Mouse (Mus musculus) liver, embryonic 15.5 days (tissue): ENCODE data around the gene Ros1. TPM values are rescaled to one million over a fixed set of nuclear protein-coding genes. Genes with fewer than 3 reads are reported as not detected.

Experiments
- ATAC-seq: fragments of 200-750 bp; cut with Nextera tagmentation; 2 replicates; pipeline ENCODE4 v1.8.0; 2017; ENCODE audit warnings: moderate number of reproducible peaks, mild to moderate bottlenecking, moderate library complexity; ENCODE audit not compliant: insufficient read depth
- H3K27ac ChIP-seq: fragments of 300-500 bp; sonication (generic); replicated peaks from 2 replicates; pipeline ENCODE4 v1.5.1; 2015; ENCODE audit warnings: mild to moderate bottlenecking, inconsistent platforms
- H3K27me3 ChIP-seq: fragments of 300-500 bp; sonication (generic); 2 replicates; pipeline ENCODE4 v1.6.1; 2015; ENCODE audit warnings: mild to moderate bottlenecking, inconsistent platforms
- H3K36me3 ChIP-seq: fragments of 300-500 bp; sonication (generic); replicated peaks from 2 replicates; pipeline ENCODE4 v1.6.1; 2015; ENCODE audit warnings: moderate library complexity, mild to moderate bottlenecking, inconsistent platforms
- H3K4me1 ChIP-seq: fragments of 300-500 bp; sonication (generic); replicated peaks from 2 replicates; pipeline ENCODE4 v1.6.1; 2015; ENCODE audit warnings: inconsistent platforms
- H3K4me2 ChIP-seq: fragments of 300-500 bp; sonication (generic); 2 replicates; pipeline ENCODE4 v1.6.1; 2015; ENCODE audit warnings: moderate library complexity, mild to moderate bottlenecking, inconsistent platforms
- H3K4me3 ChIP-seq: fragments of 300-500 bp; sonication (generic); replicated peaks from 2 replicates; pipeline ENCODE4 v1.5.1; 2015; ENCODE audit warnings: mild to moderate bottlenecking, inconsistent platforms
- H3K9ac ChIP-seq: fragments of 300-500 bp; sonication (generic); 2 replicates; pipeline ENCODE4 v1.6.1; 2015; ENCODE audit warnings: moderate library complexity, mild to moderate bottlenecking, inconsistent platforms
- H3K9me3 ChIP-seq: fragments of 300-500 bp; sonication (generic); replicated peaks from 2 replicates; pipeline ENCODE4 v1.6.1; 2016; ENCODE audit warnings: inconsistent platforms
- WGBS: fragments of 180-500 bp; shearing (Covaris S2); methylation state at CpG from one replicate; pipeline ENCODE4 v1.1.7; 2015; ENCODE audit warnings: mixed read lengths; ENCODE audit not compliant: insufficient replicate concordance; 5-methylcytosine and 5-hydroxymethylcytosine counted together
- polyA plus RNA-seq: library from polyadenylated mRNA; unstranded; fragments of >200 nt; fragmentation: Nextera tagmentation; extraction: Ambion mirVana; gene quantifications from 2 replicates; pipeline ENCODE4 v1.2.1, GENCODE M21; 2015

Gene Ros1
- polyA plus RNA-seq, 1 experiment from 2014 or later: 0.01 TPM

- H3K9ac ChIP-seq: no peak overlapping the region
- no peak overlapping the region for H3K4me3 ChIP-seq
- H3K27ac ChIP-seq: no peak overlapping the region
- WGBS: 14% methylated on average over 4 of the region's 4 CpGs
- H3K4me2 ChIP-seq: no peak overlapping the region
- no peak for ATAC-seq
- no peaks in the 10 kb centered on the region for H3K4me1 ChIP-seq
- no peaks in the 10 kb centered on the region for H3K9me3 ChIP-seq
- no peaks in the 10 kb centered on the region for H3K27me3 ChIP-seq
- no peaks in the 10 kb centered on the region for H3K36me3 ChIP-seq
Observed at GRCm38 (mm10) chr10:52133354-52134074, 61.5 kb downstream of the Ros1 start.

GRCm38 (mm10) chr10:52130762-52131161 lies 64.3 kb downstream of the Ros1 start:
- H3K9ac ChIP-seq: no peak overlapping the region
- H3K4me2 ChIP-seq: no peak overlapping the region
- H3K9me3 ChIP-seq: no peaks in the 10 kb centered on the region
- H3K27me3 ChIP-seq: no peaks in the 10 kb centered on the region
- H3K27ac ChIP-seq: no peak overlapping the region
- no peak for ATAC-seq
- no peak overlapping the region for H3K4me3 ChIP-seq
- no peaks in the 10 kb centered on the region for H3K4me1 ChIP-seq
- no peaks in the 10 kb centered on the region for H3K36me3 ChIP-seq
- 34% methylated on average over 2 of the region's 2 CpGs for WGBS

GRCm38 (mm10) chr10:52128874-52129412 lies 66.1 kb downstream of the Ros1 start:
- no peak for ATAC-seq
- H3K4me1 ChIP-seq: no peaks in the 10 kb centered on the region
- no peak overlapping the region for H3K4me2 ChIP-seq
- no peaks in the 10 kb centered on the region for H3K9me3 ChIP-seq
- no peak overlapping the region for H3K9ac ChIP-seq
- WGBS: 44% methylated on average over 5 of the region's 5 CpGs
- no peak overlapping the region for H3K27ac ChIP-seq
- no peak overlapping the region for H3K4me3 ChIP-seq
- no peaks in the 10 kb centered on the region for H3K36me3 ChIP-seq
- no peaks in the 10 kb centered on the region for H3K27me3 ChIP-seq

GRCm38 (mm10) chr10:52106164-52106757 lies 88.8 kb downstream of the Ros1 start:
- Histone ChIP-seq H3K27ac (no peak overlapping the region), H3K9me3 (no peaks in the 10 kb centered on the region), H3K36me3 (no peaks in the 10 kb centered on the region), H3K4me2 (no peak overlapping the region), H3K9ac (no peak overlapping the region), H3K27me3 (no peaks in the 10 kb centered on the region), H3K4me1 (no peaks in the 10 kb centered on the region), H3K4me3 (no peak overlapping the region)
- ATAC-seq: no peak
- 38% methylated on average over 4 of the region's 4 CpGs for WGBS

- Histone ChIP-seq H3K36me3 (no peaks in the 10 kb centered on the region), H3K9ac (no peak overlapping the region), H3K9me3 (no peaks in the 10 kb centered on the region), H3K4me3 (no peak overlapping the region), H3K27ac (no peak overlapping the region), H3K4me1 (no peaks in the 10 kb centered on the region), H3K4me2 (no peak overlapping the region), H3K27me3 (no peaks in the 10 kb centered on the region)
- no peak for ATAC-seq
- 39% methylated on average over 1 of the region's 1 CpGs for WGBS
Observed at GRCm38 (mm10) chr10:52101273-52101672, 93.8 kb downstream of the Ros1 start.

GRCm38 (mm10) chr10:52092181-52092580 lies 102.9 kb downstream of the Ros1 start:
- Histone ChIP-seq H3K9ac (no peak overlapping the region), H3K9me3 (no peaks in the 10 kb centered on the region), H3K27ac (no peak overlapping the region), H3K4me1 (no peaks in the 10 kb centered on the region), H3K4me3 (no peak overlapping the region), H3K27me3 (no peaks in the 10 kb centered on the region), H3K4me2 (no peak overlapping the region), H3K36me3 (no peaks in the 10 kb centered on the region)
- 67% methylated on average over 4 of the region's 4 CpGs for WGBS
- no peak for ATAC-seq

- 68% methylated on average over 6 of the region's 6 CpGs for WGBS
- no peaks in the 10 kb centered on the region for H3K27me3 ChIP-seq
- H3K9ac ChIP-seq: no peak overlapping the region
- H3K4me3 ChIP-seq: no peak overlapping the region
- no peaks in the 10 kb centered on the region for H3K36me3 ChIP-seq
- H3K4me2 ChIP-seq: no peak overlapping the region
- no peak overlapping the region for H3K27ac ChIP-seq
- H3K9me3 ChIP-seq: no peaks in the 10 kb centered on the region
- no peak for ATAC-seq
- H3K4me1 ChIP-seq: no peaks in the 10 kb centered on the region
Observed at GRCm38 (mm10) chr10:52086681-52087080, 108.4 kb downstream of the Ros1 start.

GRCm38 (mm10) chr10:52072482-52072881 lies 122.6 kb downstream of the Ros1 start:
- Histone ChIP-seq H3K27ac (no peak overlapping the region), H3K9me3 (no peaks in the 10 kb centered on the region), H3K4me2 (no peak overlapping the region), H3K4me1 (no peaks in the 10 kb centered on the region), H3K27me3 (no peaks in the 10 kb centered on the region), H3K36me3 (no peaks in the 10 kb centered on the region), H3K9ac (no peak overlapping the region), H3K4me3 (no peak overlapping the region)
- no peak for ATAC-seq

- H3K27ac ChIP-seq: no peak overlapping the region
- no peaks in the 10 kb centered on the region for H3K4me1 ChIP-seq
- no peaks in the 10 kb centered on the region for H3K9me3 ChIP-seq
- no peak overlapping the region for H3K4me2 ChIP-seq
- no peak overlapping the region for H3K9ac ChIP-seq
- ATAC-seq: no peak
- no peak overlapping the region for H3K4me3 ChIP-seq
- 35% methylated on average over 3 of the region's 3 CpGs for whole genome bisulfite sequencing
- no peaks in the 10 kb centered on the region for H3K27me3 ChIP-seq
- H3K36me3 ChIP-seq: no peaks in the 10 kb centered on the region
Observed at GRCm38 (mm10) chr10:52048287-52048686, 146.8 kb downstream of the Ros1 start.

GRCm38 (mm10) chr10:52043086-52043485 lies 152.0 kb downstream of the Ros1 start:
- Histone ChIP-seq H3K27me3 (no peaks in the 10 kb centered on the region), H3K4me3 (no peak overlapping the region), H3K4me1 (no peaks in the 10 kb centered on the region), H3K9ac (no peak overlapping the region), H3K9me3 (no peaks in the 10 kb centered on the region), H3K4me2 (no peak overlapping the region), H3K36me3 (no peaks in the 10 kb centered on the region), H3K27ac (no peak overlapping the region)
- WGBS: 63% methylated on average over 5 of the region's 5 CpGs
- ATAC-seq: no peak

GRCm38 (mm10) chr10:52039392-52039791 lies 155.7 kb downstream of the Ros1 start:
- WGBS: 50% methylated on average over 1 of the region's 1 CpGs
- ATAC-seq: no peak
- no peak overlapping the region for H3K4me2 ChIP-seq
- H3K27me3 ChIP-seq: no peaks in the 10 kb centered on the region
- H3K4me1 ChIP-seq: no peaks in the 10 kb centered on the region
- H3K9ac ChIP-seq: no peak overlapping the region
- H3K27ac ChIP-seq: no peak overlapping the region
- H3K4me3 ChIP-seq: no peak overlapping the region
- no peaks in the 10 kb centered on the region for H3K9me3 ChIP-seq
- no peaks in the 10 kb centered on the region for H3K36me3 ChIP-seq

- ATAC-seq: no peak
- Histone ChIP-seq H3K9ac (no peak overlapping the region), H3K4me3 (no peak overlapping the region), H3K4me2 (no peak overlapping the region), H3K9me3 (no peaks in the 10 kb centered on the region), H3K36me3 (no peaks in the 10 kb centered on the region), H3K27ac (no peak overlapping the region), H3K27me3 (peaks cover 17% of the 10 kb centered on the region), H3K4me1 (no peaks in the 10 kb centered on the region)
Observed at GRCm38 (mm10) chr10:52033729-52034128, 161.3 kb downstream of the Ros1 start.
